Mouse (Mus musculus) heart, postnatal 0 days (tissue): ENCODE results near the gene Plekha8.

ENCODE experiments used
- CTCF ChIP-seq: IDR thresholded peaks from 2 replicates; pipeline ENCODE4 v1.5.1; 2016; ENCODE audit warnings: antibody characterized with exemption, control low read depth, low read depth
- EP300 ChIP-seq: IDR thresholded peaks from 2 replicates; pipeline ENCODE4 v1.6.1; 2016; ENCODE audit warnings: antibody characterized with exemption, low read depth

DNA sequence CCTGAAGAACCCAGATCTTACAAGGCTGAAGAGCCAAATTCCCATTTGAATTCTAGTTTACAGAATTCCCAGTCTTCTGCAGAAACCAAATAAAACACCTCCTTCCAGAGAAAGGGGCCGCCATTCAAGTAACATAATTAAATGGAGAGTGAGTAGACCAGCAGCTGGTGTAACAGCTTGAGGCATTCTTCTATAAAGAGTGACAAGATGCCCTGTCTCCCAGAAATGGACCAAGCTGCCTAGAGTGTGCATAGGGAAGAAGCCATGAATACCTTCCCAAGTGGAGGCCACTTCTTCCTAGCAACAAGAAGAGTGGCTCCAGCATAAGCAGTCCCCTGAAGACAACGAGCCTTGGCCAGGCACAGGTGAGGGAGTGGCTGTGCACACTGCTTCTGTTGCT is 47.0 kb downstream of the Plekha8 start:
- TF ChIP-seq CTCF (no peak), EP300 (no peak)
